Mouse (Mus musculus) thymus, adult 2 months (tissue): ENCODE data around the gene Slc25a17. TPM values are rescaled to one million over a fixed set of nuclear protein-coding genes. Genes with fewer than 3 reads are reported as not detected.

Experiments
- DNase-seq: peaks from one replicate; pipeline ENCODE4 v3.0.0; 2021
- H3K27ac ChIP-seq: fragments of 200-500 bp; 2 replicates; pipeline ENCODE4 v1.5.1; 2012; ENCODE audit warnings: low read length, control low read depth; ENCODE audit not compliant: control insufficient read depth, insufficient read depth
- H3K27me3 ChIP-seq: fragments of 200-500 bp; 2 replicates; pipeline ENCODE4 v1.6.1; 2012; ENCODE audit warnings: mild to moderate bottlenecking, low read length, moderate library complexity, mixed read lengths; ENCODE audit not compliant: control insufficient read depth, insufficient read depth
- H3K36me3 ChIP-seq: fragments of 200-500 bp; 2 replicates; pipeline ENCODE4 v1.6.1; 2012; ENCODE audit warnings: mild to moderate bottlenecking, low read length, moderate library complexity; ENCODE audit not compliant: control insufficient read depth, insufficient read depth
- H3K4me1 ChIP-seq: fragments of 200-500 bp; replicated peaks from 2 replicates; pipeline ENCODE4 v1.6.1; 2012; ENCODE audit warnings: low read length; ENCODE audit not compliant: control insufficient read depth, insufficient read depth
- H3K4me3 ChIP-seq: fragments of 200-500 bp; 2 replicates; pipeline ENCODE4 v1.5.1; 2012; ENCODE audit warnings: mild to moderate bottlenecking, low read length, control low read depth, moderate library complexity; ENCODE audit not compliant: control insufficient read depth, insufficient read depth
- CTCF ChIP-seq: fragments of 200-500 bp; IDR thresholded peaks from 2 replicates; pipeline ENCODE4 v1.5.1; 2012; ENCODE audit warnings: mild to moderate bottlenecking, control low read depth, low read length, moderate library complexity, borderline replicate concordance; ENCODE audit not compliant: control insufficient read depth, poor library complexity, insufficient read depth; ENCODE audit errors: extremely low read depth
- POLR2A ChIP-seq: fragments of 200-500 bp; IDR thresholded peaks from 2 replicates; pipeline ENCODE4 v1.6.1; 2012; ENCODE audit warnings: mild to moderate bottlenecking, low read length, control low read depth, moderate library complexity; ENCODE audit not compliant: control insufficient read depth, poor library complexity, insufficient read depth; ENCODE audit errors: extremely low read depth
- WGBS: fragments of 180-500 bp; shearing (Covaris S2); methylation state at CpG from one replicate; pipeline ENCODE4 v1.1.7; 2018; 5-methylcytosine and 5-hydroxymethylcytosine counted together
- polyA plus RNA-seq: library from polyadenylated mRNA; depleted of rRNA; stranded (reverse); fragments of >200 nt; gene quantifications from 2 replicates; pipeline ENCODE4 v1.2.3, GENCODE M21; 2012

Gene Slc25a17
- polyA plus RNA-seq, 1 experiment = 34.6 TPM

- Histone ChIP-seq H3K27me3 (no peaks in the 10 kb centered on the region), H3K4me1 (peaks cover 2% of the 10 kb centered on the region; the same call in 1 of the 2 replicates), H3K4me3 (no peak overlapping the region), H3K36me3 (peaks cover 10% of the 10 kb centered on the region), H3K27ac (no peak overlapping the region)
- DNase-seq = no peak
- WGBS = 98% methylated on average over 2 of the region's 2 CpGs
- no peak for TF ChIP-seq CTCF
- no peak for TF ChIP-seq POLR2A
Measured at GRCm38 (mm10) chr15:81341426-81341825, 19.2 kb downstream of the Slc25a17 start.

- Histone ChIP-seq H3K36me3 (peaks cover 21% of the 10 kb centered on the region), H3K27me3 (no peaks in the 10 kb centered on the region), H3K27ac (no peak overlapping the region), H3K4me3 (no peak overlapping the region), H3K4me1 (peaks cover 2% of the 10 kb centered on the region; the same call in 1 of the 2 replicates)
- no peak for DNase-seq
- TF ChIP-seq POLR2A = no peak
- TF ChIP-seq CTCF = no peak
- over 99% methylated on average over 3 of the region's 3 CpGs for WGBS
Measured at GRCm38 (mm10) chr15:81339158-81339557, 21.5 kb downstream of the Slc25a17 start.

- no peak for DNase-seq
- no peak overlapping the region for H3K4me3 ChIP-seq
- H3K27ac ChIP-seq = no peak overlapping the region
- 93% methylated on average over 5 of the region's 5 CpGs for WGBS
- TF ChIP-seq CTCF (no peak), POLR2A (no peak)
- no peaks in the 10 kb centered on the region for H3K27me3 ChIP-seq
- H3K4me1 ChIP-seq = peaks cover 2% of the 10 kb centered on the region; the same call in 1 of the 2 replicates
- H3K36me3 ChIP-seq = peaks cover 21% of the 10 kb centered on the region
Measured at GRCm38 (mm10) chr15:81336466-81336865, 24.1 kb downstream of the Slc25a17 start.

- no peak for TF ChIP-seq POLR2A
- TF ChIP-seq CTCF = no peak
- no peaks in the 10 kb centered on the region; the same call in 1 of the 2 replicates for H3K4me1 ChIP-seq
- no peak overlapping the region for H3K27ac ChIP-seq
- H3K27me3 ChIP-seq = no peaks in the 10 kb centered on the region
- 96% methylated on average over 4 of the region's 4 CpGs for WGBS
- H3K36me3 ChIP-seq = peaks cover 30% of the 10 kb centered on the region
- H3K4me3 ChIP-seq = no peak overlapping the region
- DNase-seq = no peak
Measured at GRCm38 (mm10) chr15:81332517-81332916, 28.1 kb downstream of the Slc25a17 start.

GRCm38 (mm10) chr15:81330816-81331433 is 29.7 kb downstream of the Slc25a17 start:
- no peak for DNase-seq
- WGBS = 78% methylated on average over 3 of the region's 3 CpGs
- Histone ChIP-seq H3K27ac (no peak overlapping the region), H3K4me1 (no peaks in the 10 kb centered on the region; the same call in 1 of the 2 replicates), H3K27me3 (no peaks in the 10 kb centered on the region), H3K36me3 (peaks cover 25% of the 10 kb centered on the region), H3K4me3 (no peak overlapping the region)
- TF ChIP-seq CTCF (no peak), POLR2A (no peak)

- H3K27ac ChIP-seq = no peak overlapping the region
- no peaks in the 10 kb centered on the region for H3K27me3 ChIP-seq
- H3K36me3 ChIP-seq = peaks cover 19% of the 10 kb centered on the region
- TF ChIP-seq POLR2A (no peak), CTCF (no peak)
- DNase-seq = no peak
- no peaks in the 10 kb centered on the region; the same call in 1 of the 2 replicates for H3K4me1 ChIP-seq
- H3K4me3 ChIP-seq = no peak overlapping the region
- 90% methylated on average over 5 of the region's 5 CpGs for WGBS
Measured at GRCm38 (mm10) chr15:81329721-81330369, 30.8 kb downstream of the Slc25a17 start.

GRCm38 (mm10) chr15:81327501-81327900 is 33.1 kb downstream of the Slc25a17 start:
- H3K4me1 ChIP-seq = no peaks in the 10 kb centered on the region; the same call in 1 of the 2 replicates
- DNase-seq = no peak
- WGBS = 96% methylated on average over 7 of the region's 7 CpGs
- H3K36me3 ChIP-seq = peaks cover 28% of the 10 kb centered on the region
- H3K27ac ChIP-seq = no peak overlapping the region
- TF ChIP-seq CTCF (no peak), POLR2A (no peak)
- H3K27me3 ChIP-seq = no peaks in the 10 kb centered on the region
- H3K4me3 ChIP-seq = no peak overlapping the region
